Mouse (Mus musculus): ENCODE data around the gene Slc39a8.

The Slc39a8 gene

DNA sequence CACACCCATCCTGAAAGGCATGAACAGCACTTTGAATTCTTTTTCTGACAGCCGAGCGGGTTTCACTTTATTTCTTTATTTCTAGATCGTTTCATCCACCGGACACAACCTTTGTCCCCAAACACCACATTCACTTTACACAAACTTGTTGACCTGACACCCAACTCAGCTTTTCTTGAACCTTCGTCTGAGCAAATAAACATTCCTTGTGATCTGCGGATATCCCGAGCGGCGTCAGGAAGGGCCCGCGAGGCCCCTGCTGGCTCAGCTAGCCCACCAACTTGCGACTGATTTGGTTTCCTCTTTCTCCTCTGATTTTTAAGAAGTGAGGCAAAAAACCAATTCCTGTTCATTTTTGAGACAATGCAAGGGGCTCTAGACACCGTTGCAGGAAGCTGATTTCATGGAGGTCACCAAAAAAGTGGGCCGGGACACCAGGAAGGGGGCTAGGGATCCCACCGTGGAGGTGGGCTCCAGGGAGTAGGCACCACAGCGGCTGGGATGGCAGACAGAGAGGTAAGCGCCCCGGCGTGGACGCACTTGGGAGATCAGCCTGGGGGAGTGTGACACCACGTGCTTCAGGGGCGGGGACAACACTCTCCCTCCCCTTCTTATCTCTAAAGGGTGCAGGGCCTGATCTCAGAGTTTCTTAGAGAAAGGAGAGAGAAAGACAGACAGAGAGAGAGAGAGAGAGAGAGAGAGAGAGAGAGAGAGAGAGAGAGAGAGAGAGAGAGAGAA lies at the start of gene Slc39a8:
TSS of gene Slc39a8 (plus strand) at position 264 of the 738 bp plus-strand sequence.
- peak; percentile 22 for DNase-seq (ENCODE audit: low spot score)

DNA sequence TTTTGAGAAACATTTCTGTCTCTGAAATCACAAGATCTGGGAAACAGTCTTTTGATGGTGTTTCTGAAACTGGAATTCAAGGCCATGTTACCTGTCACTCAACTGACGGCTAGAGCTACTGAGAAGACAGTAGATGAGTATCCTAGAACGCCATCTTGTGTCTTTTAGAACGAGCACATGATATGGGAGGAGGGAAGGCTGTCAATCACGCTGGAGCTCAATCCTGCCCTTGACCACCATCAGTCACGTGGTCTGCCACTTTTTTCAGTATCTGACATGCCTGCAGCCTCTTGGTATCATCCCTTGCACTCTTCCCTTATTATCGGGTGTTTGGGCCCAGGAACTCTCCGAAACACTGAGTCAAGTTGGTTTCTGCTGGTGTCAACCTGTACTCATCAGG lies 40.0 kb upstream of the Slc39a8 start:
- no peak for DNase-seq (ENCODE audit: low spot score)

DNA sequence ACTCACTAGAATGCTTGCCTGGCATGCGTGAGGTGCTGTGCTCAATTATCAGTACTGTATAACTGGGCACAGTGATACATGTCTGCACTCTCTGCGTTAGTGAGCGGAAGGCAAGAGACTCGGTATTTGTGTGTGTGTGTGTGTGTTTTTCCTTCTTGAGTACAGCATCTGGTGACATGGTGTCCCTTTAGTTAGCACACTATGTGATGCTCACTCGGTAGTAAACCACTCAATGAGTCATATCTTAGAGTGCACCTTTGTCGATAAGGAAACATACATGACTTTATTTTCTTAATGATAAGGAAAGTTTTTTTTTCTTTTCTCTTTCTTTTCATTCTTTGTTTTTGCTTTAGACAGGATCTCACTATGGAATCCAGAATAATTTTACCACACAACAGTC lies 29.0 kb upstream of the Slc39a8 start:
- DNase-seq (ENCODE audit: low spot score), result no peak

DNA sequence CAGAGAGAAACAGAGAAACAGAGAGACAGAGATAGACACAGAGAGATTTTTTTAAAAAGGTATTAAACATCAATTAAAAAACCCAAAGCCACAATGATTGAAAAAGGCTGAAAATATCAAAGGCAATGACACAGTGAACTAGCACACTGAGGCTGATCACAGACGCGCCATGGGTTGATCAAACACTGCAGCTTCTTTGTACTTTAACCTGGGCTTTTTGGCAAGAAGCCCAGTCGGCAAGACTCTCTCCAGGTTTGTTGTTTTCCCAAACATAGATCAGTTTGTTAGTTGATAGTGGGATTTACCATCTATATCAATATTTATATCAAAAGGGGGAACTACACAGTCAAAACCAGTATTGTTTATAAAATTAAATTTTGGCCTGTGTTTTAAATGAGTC lies 26.8 kb upstream of the Slc39a8 start:
- DNase-seq (ENCODE audit: low spot score), result no peak

DNA sequence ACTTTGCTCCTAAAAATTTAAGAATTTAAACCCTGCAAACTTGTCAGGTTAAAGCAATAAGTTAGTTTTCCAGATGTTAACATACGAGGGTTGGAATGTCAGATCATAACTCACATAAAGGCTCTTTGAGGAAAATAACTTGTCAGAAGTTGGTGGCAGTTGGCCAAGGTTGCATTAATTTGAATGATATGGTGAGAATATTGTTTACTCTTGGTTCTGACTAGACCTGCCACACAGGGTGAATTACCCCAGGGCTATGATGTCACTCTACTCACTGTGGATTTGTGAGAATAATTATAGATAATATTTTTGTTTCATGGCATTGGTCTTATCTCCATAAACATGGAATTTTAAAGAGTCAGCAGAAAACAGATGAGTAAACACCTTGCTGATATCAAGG lies 26.4 kb upstream of the Slc39a8 start:
- DNase-seq (ENCODE audit: low spot score), result no peak

DNA sequence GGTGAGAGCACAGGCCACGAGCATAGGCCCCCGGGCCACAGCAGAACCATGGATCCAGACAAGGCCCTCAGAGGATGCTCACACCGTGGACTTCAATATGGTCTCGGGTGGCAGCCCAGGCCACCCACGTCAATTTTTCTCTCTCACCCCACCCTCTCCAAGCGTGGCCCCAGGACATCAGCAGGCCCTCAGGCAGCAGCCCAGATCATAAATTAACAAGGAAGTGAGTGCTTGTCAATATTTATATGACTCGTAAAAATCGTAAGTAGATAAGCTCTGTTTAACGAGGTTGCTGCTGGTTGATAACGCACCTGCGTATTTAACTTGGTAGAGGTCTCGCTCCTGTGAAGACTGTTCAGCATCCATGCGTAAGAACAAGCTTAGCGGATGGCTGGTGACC lies 10.4 kb upstream of the Slc39a8 start:
- DNase-seq (ENCODE audit: low spot score), result no peak

DNA sequence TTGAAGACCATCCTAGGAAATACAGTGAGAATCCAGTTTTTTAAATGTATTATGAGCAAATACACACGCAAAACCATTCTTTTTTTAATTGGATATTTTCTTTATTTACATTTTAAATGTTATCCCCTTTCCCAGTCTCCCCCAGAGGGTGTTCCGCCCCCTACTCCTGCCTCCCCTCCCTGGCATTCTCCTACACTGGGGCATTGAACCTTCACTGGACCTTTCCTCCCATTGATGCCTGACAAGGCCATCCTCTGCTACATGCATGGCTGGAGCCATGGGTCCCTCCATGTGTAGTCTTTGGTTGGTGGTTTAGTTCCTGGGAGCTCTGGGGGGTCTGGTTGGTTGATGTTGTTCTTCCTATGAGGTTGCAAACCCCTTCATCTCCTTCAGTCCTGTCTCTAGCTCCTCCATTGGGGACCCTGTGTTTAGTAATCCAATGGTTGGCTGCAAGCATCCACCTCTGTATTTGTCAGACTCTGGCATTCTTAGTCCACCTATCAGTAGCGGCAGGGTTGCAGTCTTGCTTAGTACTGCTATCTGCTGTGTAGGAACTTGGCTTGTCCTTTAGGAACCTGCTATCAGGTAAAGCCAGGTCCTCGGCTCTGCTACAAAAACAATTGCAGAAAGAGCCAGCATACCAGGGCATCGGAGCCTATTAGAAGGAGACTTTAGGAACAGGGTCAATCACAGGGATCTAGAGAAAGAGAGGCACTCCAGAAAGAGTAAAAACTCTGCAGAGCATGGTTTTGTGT lies 8.9 kb upstream of the Slc39a8 start:
- no peak for DNase-seq (ENCODE audit: low spot score)

DNA sequence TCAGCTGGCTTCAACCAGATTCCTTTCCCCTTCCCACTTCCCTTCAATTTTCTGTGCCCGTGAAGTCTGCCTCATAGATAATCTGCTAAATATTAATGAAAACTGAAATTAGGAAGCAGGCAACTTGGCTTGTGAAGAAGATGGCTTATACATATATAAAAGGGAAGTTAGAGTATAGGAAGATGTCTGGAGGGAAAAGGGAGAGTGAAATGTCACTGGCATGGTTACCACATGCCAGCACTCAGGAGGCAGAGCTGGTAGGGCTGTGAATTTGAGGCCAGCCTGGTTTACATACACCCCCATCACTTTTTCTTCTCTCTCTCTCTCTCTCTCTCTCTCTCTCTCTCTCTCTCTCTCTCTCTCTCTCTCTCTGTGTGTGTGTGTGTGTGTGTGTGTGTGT lies 8.0 kb upstream of the Slc39a8 start:
- DNase-seq (ENCODE audit: low spot score), result no peak

DNA sequence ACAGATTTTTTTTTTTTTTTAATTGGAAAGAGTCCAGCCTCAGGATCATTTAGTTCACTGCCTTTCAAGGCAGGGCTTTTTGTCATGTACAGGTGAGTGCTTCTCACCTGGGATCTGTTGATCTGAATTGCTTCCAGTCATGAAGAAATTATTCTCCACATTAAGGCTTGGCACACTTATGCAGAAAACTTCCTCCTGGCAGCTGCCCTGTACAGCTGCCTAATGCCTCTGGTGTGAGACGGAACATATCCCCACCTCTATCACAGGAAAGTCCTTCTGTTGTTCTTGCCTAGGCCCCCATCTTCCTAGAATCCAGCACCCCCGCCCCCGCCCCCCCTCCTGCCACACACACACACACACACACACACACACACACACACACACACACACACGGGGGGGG lies 643 bp upstream of the Slc39a8 start:
- no peak for DNase-seq (ENCODE audit: low spot score)

DNA sequence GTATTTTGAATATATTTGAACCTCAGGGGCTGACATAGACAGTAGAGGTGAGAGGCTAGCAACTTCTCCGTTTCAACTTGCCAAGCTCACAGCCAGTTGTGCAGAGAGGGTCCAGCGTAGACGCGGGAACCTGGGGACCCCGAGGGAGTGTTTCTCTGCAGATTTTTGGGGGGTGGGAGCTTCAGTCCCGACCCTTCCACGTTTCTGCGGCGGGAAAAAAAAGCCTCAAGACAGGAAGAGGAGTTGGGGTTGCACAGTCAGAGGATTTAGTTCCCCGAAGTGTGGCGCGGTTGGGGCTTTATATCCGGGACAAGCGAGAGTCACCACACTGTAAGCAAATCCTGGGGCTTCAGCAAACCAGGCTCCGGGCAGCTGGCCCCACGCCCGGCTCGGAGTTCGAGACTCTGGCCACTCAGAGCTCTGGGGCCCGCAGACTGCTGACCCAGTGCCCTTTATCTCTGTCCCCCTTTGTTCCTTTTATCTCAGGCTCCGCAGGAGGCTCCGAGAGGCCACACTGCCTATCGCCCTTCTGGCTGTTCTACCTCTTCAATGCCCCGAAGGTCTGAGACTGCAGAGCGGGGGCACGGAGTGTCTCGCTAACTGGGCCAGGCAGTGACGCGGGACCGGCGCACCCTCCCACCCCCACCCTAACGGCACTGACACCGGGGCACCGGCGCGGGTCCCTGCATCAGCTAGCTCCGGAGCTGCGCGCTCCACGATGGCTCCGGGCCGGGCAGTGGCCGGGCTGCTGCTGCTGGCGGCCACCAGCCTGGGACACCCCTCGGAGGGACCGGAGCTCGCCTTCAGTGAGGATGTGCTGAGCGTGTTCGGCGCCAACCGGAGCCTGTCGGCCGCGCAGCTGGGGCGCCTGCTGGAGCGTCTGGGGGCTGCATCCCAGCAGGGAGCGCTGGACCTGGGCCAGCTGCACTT lies 940 bp downstream of the Slc39a8 start:
- DNase-seq (ENCODE audit: low spot score), result peak; percentile 16

DNA sequence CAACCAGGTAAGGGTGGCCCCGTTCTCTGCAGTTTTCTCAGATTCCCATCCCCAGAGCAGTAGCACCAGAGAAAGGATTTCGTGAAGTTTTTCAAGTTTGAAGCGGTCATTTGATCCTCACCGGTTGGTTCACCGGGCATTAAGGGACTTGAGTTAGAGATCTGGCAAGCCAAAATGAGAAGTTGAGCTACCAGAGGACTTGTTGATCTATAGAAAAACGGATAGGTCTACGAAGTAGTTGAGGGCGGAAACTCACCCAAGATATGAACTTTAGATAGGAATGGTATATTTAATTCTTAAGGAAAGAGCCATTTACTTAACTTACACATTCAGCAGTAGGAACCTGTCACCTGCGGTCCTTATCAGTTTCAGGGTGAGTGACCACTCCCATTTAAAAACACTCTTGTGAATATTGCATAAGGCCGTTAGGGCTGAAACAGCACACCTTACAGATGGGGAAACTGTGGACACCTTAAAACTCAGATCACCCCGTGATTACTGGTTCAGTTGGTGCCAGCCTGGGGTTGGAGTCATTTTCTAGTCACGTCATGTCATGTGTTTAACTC lies 1.7 kb downstream of the Slc39a8 start:
- DNase-seq (ENCODE audit: low spot score), result no peak

DNA sequence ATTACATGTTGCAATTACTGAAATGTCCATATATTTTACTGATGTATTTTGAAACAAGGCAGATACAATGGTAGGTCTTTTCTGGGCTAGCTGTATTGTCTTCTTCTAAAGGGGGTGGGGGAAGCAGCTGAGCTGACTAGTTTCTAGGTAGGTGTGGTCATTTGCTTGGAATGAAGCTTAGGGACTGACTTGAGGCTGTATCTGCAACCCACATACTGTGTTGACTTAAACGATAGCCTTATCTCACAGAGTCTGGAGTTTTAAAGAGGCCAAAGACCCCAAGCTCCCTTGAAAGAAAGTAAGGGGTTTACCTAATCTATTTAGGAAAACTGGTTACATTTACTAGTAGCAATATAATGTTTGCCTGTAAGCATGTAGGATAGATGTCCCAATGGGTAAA lies 2.9 kb downstream of the Slc39a8 start:
- DNase-seq (ENCODE audit: low spot score), result no peak

DNA sequence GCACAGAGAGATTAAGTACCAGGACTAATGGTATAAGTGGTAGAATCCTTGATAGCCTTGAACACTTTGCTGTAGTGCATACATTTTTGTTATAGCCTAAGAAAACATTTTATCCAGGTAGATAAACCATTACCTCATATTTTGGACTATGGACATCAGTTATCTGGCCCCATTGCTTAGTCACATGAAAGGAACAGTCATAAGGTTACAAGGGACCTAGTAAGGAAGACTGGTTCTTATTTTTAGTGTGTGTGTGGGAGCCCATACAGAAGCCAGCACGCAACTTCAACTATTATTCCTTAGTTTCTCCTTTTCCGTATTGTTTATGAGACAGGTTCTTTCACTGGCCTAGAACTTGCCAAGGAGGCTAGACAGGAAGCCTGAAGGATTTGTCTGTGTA lies 7.4 kb downstream of the Slc39a8 start:
- DNase-seq (ENCODE audit: low spot score), result no peak

DNA sequence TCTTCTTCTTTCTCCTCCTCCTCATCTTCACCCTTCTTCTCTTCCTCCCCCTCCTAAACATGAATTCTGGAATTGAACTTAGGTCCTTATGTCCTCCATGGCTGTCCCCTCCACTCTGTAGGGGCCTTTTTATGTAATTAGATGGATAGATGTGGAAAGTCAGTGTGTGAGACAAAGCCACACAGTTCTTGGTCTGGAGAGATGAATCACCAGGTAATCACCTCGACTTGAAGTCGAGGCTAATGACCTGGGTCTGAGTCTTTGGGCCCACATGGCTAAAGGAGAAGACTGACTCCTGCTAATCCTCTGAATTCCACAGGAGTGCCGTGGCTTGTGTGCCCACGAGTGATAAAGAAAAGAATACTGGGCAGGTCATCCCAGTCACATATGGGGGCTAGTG lies 7.8 kb downstream of the Slc39a8 start:
- DNase-seq (ENCODE audit: low spot score), result no peak

DNA sequence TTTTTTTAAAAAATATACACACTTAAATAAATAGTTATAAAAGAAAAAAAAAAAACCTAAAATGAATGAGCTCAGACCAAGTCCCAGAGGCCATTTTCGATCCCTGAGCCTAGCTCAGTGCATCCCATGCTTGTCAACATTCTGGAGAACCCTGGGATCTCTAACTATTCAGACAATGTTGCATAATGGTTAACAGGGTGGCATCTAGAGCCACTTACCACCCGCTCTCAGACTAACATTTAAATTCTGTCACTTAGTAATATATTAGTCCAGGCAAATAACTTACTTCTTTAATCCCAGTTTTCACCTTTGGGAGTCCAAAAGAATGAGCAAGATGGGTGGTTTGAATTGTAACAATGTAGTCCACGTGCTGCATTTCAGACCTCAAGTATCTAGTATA lies 9.9 kb downstream of the Slc39a8 start:
- no peak for DNase-seq (ENCODE audit: low spot score)

DNA sequence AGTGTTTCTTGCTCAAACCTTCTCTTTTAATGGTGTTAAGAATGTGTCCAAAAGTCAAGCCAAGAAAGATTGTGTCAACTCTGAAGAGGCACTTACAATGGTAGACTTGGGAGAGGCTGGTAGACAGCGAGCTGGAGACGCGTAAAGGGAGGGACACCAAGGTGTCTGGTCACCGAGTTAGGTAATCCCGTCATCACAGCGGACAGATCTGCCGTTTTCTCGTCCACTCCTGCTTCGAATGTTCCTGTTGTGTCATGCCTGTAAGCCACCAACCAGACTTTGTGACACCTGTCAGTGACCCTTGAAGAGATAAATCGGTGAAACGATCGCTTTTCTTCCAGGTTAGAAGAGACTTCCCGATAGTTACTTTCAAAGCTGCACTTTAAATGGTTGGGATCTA lies 14.5 kb downstream of the Slc39a8 start:
- no peak for DNase-seq (ENCODE audit: low spot score)

DNA sequence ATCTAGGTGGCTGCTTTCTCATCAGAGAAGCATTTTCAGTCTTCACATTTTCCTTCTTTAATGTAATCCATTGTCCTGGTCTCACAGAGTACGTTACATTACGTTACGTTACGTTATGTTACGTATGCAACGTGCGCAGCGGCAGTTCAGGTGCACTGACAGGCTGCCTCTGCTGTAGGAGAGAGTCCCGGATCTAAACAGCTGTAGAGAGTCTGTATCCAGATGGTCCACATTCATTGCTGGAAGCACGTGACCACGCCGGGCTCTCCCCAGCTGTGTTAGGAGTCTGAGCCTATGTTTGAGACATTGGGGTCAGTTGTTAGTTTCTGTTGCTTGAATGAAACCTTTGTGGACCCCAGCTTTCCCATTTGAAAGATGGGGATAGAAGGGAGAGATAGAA lies 15.1 kb downstream of the Slc39a8 start:
- DNase-seq (ENCODE audit: low spot score), result no peak

DNA sequence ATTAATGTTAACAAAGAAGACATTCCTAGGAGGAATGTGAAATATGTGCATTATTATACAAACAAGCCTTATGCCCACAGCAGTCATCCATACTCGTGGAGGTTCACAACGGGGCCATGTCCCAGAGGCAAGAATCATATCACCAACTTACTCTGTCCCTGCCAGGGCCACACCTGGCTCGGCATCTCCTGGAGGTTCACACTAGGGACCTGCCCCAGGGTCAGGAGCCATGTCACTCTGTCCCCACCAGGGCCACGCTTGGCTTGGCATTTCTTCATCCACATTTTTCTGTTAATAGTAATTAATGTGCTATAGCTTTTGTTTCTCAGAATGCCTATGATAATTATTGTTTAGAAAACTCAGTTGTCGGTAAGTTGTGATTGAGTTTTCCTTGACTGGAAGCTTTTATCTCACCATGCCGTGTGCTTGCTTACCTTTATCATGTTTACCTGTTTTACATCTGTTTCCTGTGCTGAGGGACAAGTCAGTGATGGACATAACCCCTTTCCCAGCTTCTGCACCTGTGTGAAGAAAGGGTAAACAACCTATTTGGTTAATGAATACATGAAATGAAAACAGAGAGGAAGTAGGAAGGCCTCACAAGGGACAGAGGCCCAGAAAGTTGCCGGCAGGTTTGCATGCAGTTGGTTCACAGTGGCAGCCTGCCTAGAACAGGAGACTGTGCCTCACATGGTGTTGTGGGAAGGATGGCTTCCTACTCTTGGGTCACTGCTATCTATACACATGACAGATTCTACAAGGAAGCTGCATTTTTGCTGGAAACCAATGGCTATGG lies 16.8 kb downstream of the Slc39a8 start:
- no peak for DNase-seq (ENCODE audit: low spot score)

DNA sequence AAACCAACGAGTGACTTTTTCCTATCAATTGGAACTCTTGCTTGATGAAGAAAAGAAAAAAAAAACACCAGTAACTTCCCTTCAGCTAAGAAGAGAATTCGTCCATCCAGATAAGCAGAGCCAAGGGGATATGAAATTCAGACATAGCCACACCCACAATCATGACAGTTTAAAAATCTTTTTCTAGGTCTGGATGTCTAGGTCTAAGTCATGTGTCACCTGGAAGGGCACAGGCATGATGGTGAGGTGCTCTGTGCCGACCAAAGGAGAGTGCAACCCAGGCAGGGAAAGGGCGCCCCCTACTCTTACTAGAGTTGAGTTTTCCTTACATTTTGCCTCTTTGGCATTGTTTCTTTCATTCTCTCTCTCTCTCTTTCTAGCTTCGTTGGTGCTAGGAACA lies 18.1 kb downstream of the Slc39a8 start:
- DNase-seq (ENCODE audit: low spot score), result no peak

DNA sequence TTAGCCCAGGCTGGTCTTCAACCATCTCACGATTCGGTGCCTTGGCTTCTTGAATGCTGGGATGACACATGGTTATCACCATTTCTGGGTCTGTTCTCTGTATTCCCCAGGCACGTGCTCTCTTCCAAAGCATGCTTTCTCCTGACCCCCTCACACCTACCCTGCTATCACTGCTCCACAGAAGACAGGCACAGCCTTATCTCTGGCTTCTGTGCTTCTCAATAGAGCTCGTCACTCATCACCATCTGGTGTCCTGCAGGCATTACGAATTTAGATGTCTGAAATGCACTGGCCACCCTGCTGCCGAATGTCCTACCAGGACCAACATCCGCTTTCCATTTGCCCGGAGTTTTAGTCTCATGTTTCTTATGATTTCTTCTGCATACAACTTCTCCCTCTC lies 18.6 kb downstream of the Slc39a8 start:
- DNase-seq (ENCODE audit: low spot score), result no peak

DNA sequence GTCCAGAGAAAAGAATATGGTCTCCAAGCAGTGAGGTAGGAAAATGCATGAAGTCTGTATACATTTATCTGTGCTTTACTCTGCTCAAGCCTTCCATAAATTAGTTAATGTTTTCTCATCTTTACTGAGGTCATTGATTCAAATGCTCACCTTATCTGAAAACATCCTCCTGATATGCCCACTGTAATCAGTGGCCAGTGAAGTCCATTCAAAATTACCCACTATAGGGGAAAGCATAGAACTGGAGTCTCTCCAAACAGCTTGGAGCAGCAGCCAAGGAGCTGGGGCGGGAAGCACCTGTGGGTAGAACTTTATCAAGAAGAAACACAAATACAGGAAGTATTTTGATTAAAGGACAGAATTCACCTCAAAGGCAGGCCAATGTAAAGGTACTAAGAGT lies 19.8 kb downstream of the Slc39a8 start:
- DNase-seq (ENCODE audit: low spot score), result no peak

DNA sequence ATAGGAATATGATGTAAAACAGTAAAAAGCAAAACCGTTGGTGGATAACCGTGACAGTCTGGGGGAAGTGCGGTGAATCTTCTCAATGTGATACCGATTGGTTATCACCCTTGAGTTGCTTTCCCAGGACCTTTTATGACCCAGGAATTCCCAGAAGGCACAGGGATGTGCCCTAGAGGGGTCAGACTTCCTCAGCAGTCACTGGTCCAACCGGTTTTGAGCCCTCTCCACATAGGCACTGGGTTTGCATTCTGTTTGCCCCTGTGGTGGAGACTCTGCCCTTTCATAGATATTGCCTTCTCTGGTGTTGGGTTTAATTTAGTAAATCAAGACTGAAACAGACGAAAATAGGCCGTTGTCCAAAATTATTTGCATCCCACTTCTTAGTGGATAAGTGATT lies 20.8 kb downstream of the Slc39a8 start:
- DNase-seq (ENCODE audit: low spot score), result no peak
